Mouse (Mus musculus): ENCODE results near the gene Aoah. TPM values are rescaled to one million over a fixed set of nuclear protein-coding genes. Genes with fewer than 3 reads are reported as not detected.

Aoah gene
- polyA plus RNA-seq, 1 experiment from 2014 or later = 0.46 TPM

- no peak overlapping the region for H3K9ac ChIP-seq
- no peak for ATAC-seq (ENCODE audit: low FRiP score, low read depth)
- H3K27me3 ChIP-seq (replicated peaks) = no peaks in the 10 kb centered on the region
- H3K36me3 ChIP-seq = no peaks in the 10 kb centered on the region
- H3K9me3 ChIP-seq = no peaks in the 10 kb centered on the region
- no peak overlapping the region for H3K27ac ChIP-seq
- H3K4me1 ChIP-seq = no peaks in the 10 kb centered on the region
- no peak overlapping the region for H3K4me3 ChIP-seq
- no peak overlapping the region for H3K4me2 ChIP-seq (replicated peaks)
Observed at GRCm38 (mm10) chr13:20936016-20936415, 142.1 kb downstream of the Aoah start.

GRCm38 (mm10) chr13:20937452-20937851, 143.5 kb downstream of the Aoah start:
- no peak overlapping the region for H3K4me2 ChIP-seq (replicated peaks)
- 32% methylated on average over 5 of the region's 5 CpGs for WGBS
- H3K4me1 ChIP-seq = no peaks in the 10 kb centered on the region
- no peak for ATAC-seq (ENCODE audit: low FRiP score, low read depth)
- no peaks in the 10 kb centered on the region for H3K9me3 ChIP-seq
- H3K4me3 ChIP-seq = no peak overlapping the region
- H3K9ac ChIP-seq = no peak overlapping the region
- H3K27me3 ChIP-seq (replicated peaks) = no peaks in the 10 kb centered on the region
- no peak overlapping the region for H3K27ac ChIP-seq
- H3K36me3 ChIP-seq = no peaks in the 10 kb centered on the region

- H3K4me1 ChIP-seq = no peaks in the 10 kb centered on the region
- no peak overlapping the region for H3K9ac ChIP-seq
- ATAC-seq (ENCODE audit: low FRiP score, low read depth) = no peak
- no peak overlapping the region for H3K4me2 ChIP-seq (replicated peaks)
- H3K4me3 ChIP-seq = no peak overlapping the region
- H3K27ac ChIP-seq = no peak overlapping the region
- no peaks in the 10 kb centered on the region for H3K27me3 ChIP-seq (replicated peaks)
- H3K9me3 ChIP-seq = no peaks in the 10 kb centered on the region
- WGBS = 70% methylated on average over 6 of the region's 6 CpGs
- H3K36me3 ChIP-seq = no peaks in the 10 kb centered on the region
Observed at GRCm38 (mm10) chr13:20939099-20939498, 145.2 kb downstream of the Aoah start.

DNA sequence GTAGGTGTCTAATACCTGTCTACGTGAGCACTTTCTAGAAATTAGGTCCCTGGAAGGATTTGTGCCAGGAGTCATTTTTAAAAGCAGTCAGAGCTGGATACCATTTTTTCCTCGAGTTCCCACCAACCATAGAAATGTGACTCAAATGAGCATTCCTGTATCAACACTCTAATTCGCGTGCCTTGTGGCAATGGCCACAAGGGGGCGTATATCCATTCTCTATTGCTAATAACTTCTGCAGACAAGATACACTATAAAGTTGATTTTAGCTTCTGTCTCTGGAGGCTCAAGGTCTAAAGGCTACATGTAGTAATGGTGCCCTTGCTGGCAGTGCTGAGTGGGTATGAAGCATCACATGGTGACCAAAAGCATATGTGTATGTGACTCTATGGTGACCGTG, 146.5 kb downstream of the Aoah start:
- Histone ChIP-seq H3K4me3 (no peak overlapping the region), H3K27ac (no peak overlapping the region), H3K9me3 (no peaks in the 10 kb centered on the region), H3K36me3 (no peaks in the 10 kb centered on the region), H3K4me2 (replicated peaks) (no peak overlapping the region), H3K27me3 (replicated peaks) (no peaks in the 10 kb centered on the region), H3K9ac (no peak overlapping the region), H3K4me1 (no peaks in the 10 kb centered on the region)
- ATAC-seq (ENCODE audit: low FRiP score, low read depth) = peak; percentile 44; the same call in 1 of the 2 replicates
- WGBS = 55% methylated on average over 6 of the region's 6 CpGs

DNA sequence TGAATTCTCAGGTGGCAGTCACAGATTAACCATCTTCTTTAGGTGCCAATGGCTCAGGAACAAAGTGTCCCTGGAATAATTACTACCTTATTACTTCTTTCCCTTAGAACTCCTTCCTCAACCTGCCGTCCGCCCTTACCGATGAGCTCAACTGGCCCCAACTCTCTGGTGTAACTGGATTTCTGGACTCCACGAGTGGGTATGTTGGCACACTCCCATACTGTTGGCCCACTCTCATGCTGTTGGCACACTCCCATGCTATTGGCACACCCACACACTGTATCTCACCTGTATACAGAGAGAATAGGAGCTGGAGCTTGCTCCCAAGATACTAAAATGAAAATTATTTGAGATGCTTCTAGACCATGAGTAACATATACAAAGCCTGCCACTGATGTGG, 147.8 kb downstream of the Aoah start:
- 96% methylated on average over 4 of the region's 4 CpGs for WGBS

GRCm38 (mm10) chr13:20963086-20963485, 169.2 kb downstream of the Aoah start:
- Histone ChIP-seq H3K27me3 (replicated peaks) (no peaks in the 10 kb centered on the region), H3K9me3 (no peaks in the 10 kb centered on the region), H3K4me2 (replicated peaks) (no peak overlapping the region), H3K27ac (no peak overlapping the region), H3K4me1 (no peaks in the 10 kb centered on the region), H3K36me3 (no peaks in the 10 kb centered on the region), H3K9ac (no peak overlapping the region), H3K4me3 (no peak overlapping the region)
- ATAC-seq (ENCODE audit: low FRiP score, low read depth) = no peak
- 85% methylated on average over 3 of the region's 3 CpGs for WGBS

More for the DNA sequence above, 147.8 kb downstream of the Aoah start:
- no peaks in the 10 kb centered on the region for H3K9me3 ChIP-seq
- H3K4me2 ChIP-seq (replicated peaks) = no peak overlapping the region
- H3K36me3 ChIP-seq = no peaks in the 10 kb centered on the region
- H3K27me3 ChIP-seq (replicated peaks) = no peaks in the 10 kb centered on the region
- ATAC-seq (ENCODE audit: low FRiP score, low read depth) = no peak
- H3K27ac ChIP-seq = no peak overlapping the region
- no peak overlapping the region for H3K4me3 ChIP-seq
- H3K9ac ChIP-seq = no peak overlapping the region
- no peaks in the 10 kb centered on the region for H3K4me1 ChIP-seq

GRCm38 (mm10) chr13:20981234-20982230, 187.6 kb downstream of the Aoah start:
- no peak overlapping the region for H3K27ac ChIP-seq
- no peaks in the 10 kb centered on the region for H3K9me3 ChIP-seq
- ATAC-seq (ENCODE audit: low FRiP score, low read depth) = no peak
- H3K4me1 ChIP-seq = no peaks in the 10 kb centered on the region
- no peaks in the 10 kb centered on the region for H3K27me3 ChIP-seq (replicated peaks)
- H3K4me2 ChIP-seq (replicated peaks) = no peak overlapping the region
- WGBS = 87% methylated on average over 8 of the region's 8 CpGs
- no peak overlapping the region for H3K4me3 ChIP-seq
- H3K9ac ChIP-seq = no peak overlapping the region
- no peaks in the 10 kb centered on the region for H3K36me3 ChIP-seq

GRCm38 (mm10) chr13:20985510-20985909, 191.6 kb downstream of the Aoah start:
- Histone ChIP-seq H3K4me1 (no peaks in the 10 kb centered on the region), H3K36me3 (no peaks in the 10 kb centered on the region), H3K27me3 (replicated peaks) (no peaks in the 10 kb centered on the region), H3K4me3 (no peak overlapping the region), H3K9ac (no peak overlapping the region), H3K9me3 (no peaks in the 10 kb centered on the region), H3K27ac (no peak overlapping the region), H3K4me2 (replicated peaks) (no peak overlapping the region)
- ATAC-seq (ENCODE audit: low FRiP score, low read depth) = no peak

DNA sequence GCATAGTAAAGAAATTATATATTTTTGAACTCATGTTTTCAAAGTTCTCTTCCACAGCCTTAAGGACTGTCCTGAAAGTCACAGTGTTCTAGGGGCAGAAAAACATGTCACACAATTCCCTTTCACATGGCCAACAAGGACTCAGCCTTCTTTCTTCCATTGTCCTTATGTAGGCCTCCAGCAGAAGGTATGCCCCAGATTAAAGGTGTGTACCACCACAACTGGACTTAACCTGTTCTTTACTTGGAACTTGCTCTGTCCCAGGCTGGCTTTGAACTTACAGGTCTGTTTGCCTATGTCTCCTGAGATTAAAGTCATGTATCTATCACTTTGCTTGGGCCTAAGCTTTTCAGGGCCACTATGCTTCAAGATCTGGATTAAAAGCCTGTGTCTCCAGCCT, 192.0 kb downstream of the Aoah start:
- Histone ChIP-seq H3K4me2 (replicated peaks) (no peak overlapping the region), H3K27me3 (replicated peaks) (no peaks in the 10 kb centered on the region), H3K9me3 (no peaks in the 10 kb centered on the region), H3K36me3 (no peaks in the 10 kb centered on the region), H3K27ac (no peak overlapping the region), H3K4me1 (no peaks in the 10 kb centered on the region), H3K4me3 (no peak overlapping the region), H3K9ac (no peak overlapping the region)
- ATAC-seq (ENCODE audit: low FRiP score, low read depth) = no peak

- H3K4me2 ChIP-seq (replicated peaks) = no peak overlapping the region
- no peak overlapping the region for H3K4me3 ChIP-seq
- no peaks in the 10 kb centered on the region for H3K27me3 ChIP-seq (replicated peaks)
- H3K4me1 ChIP-seq = no peaks in the 10 kb centered on the region
- H3K36me3 ChIP-seq = no peaks in the 10 kb centered on the region
- no peaks in the 10 kb centered on the region for H3K9me3 ChIP-seq
- 77% methylated on average over 5 of the region's 5 CpGs for WGBS
- H3K27ac ChIP-seq = no peak overlapping the region
- ATAC-seq (ENCODE audit: low FRiP score, low read depth) = no peak; the same call in 1 of the 2 replicates
- H3K9ac ChIP-seq = no peak overlapping the region
Observed at GRCm38 (mm10) chr13:21005238-21005637, 211.3 kb downstream of the Aoah start.

- peak; percentile 89 for ATAC-seq (ENCODE audit: low FRiP score, low read depth)
- H3K27me3 ChIP-seq (replicated peaks) = no peaks in the 10 kb centered on the region
- H3K9me3 ChIP-seq = no peaks in the 10 kb centered on the region
- WGBS = 60% methylated on average over 5 of the region's 5 CpGs
- H3K27ac ChIP-seq = no peak overlapping the region
- H3K4me1 ChIP-seq = no peaks in the 10 kb centered on the region
- H3K9ac ChIP-seq = no peak overlapping the region
- no peak overlapping the region for H3K4me2 ChIP-seq (replicated peaks)
- H3K36me3 ChIP-seq = no peaks in the 10 kb centered on the region
- H3K4me3 ChIP-seq = no peak overlapping the region
Observed at GRCm38 (mm10) chr13:21005642-21006320, 211.9 kb downstream of the Aoah start.

- 68% methylated on average over 4 of the region's 4 CpGs for WGBS
- Histone ChIP-seq H3K4me1 (no peaks in the 10 kb centered on the region), H3K4me3 (no peak overlapping the region), H3K9me3 (no peaks in the 10 kb centered on the region), H3K27ac (no peak overlapping the region), H3K4me2 (replicated peaks) (no peak overlapping the region), H3K36me3 (no peaks in the 10 kb centered on the region), H3K27me3 (replicated peaks) (no peaks in the 10 kb centered on the region), H3K9ac (no peak overlapping the region)
- ATAC-seq (ENCODE audit: low FRiP score, low read depth) = no peak; the same call in 1 of the 2 replicates
Observed at GRCm38 (mm10) chr13:21006321-21006653, 212.4 kb downstream of the Aoah start.

Data from neural tube, embryonic 12.5 days (tissue).